Mouse (Mus musculus): Measurements from ENCODE around the gene Nup54.

- TF ChIP-seq POLR2A (IDR thresholded peaks at IDR 0.05; ENCODE audit: control insufficient read depth, low read depth, low read length) (no peak), CTCF (IDR thresholded peaks at IDR 0.05; ENCODE audit: control insufficient read depth, insufficient read depth, insufficient replicate concordance, low read depth, low read length) (no peak)
Measured at GRCm38 (mm10) chr5:92403562-92404399, 31.2 kb downstream of the Nup54 start.
